Mouse (Mus musculus) embryo, embryonic 11 days (tissue): ENCODE measurements at regions not wholly inside any gene's neighbourhood (a gene's known extent, or its start where the extent isn't known, plus 50 kb on each side); places are given as distances from the start of the nearest gene placed in this dataset.

Source experiments
- DNase-seq: peaks from one replicate; pipeline ENCODE4 v3.0.0-alpha.2; 2015

- no peak for DNase-seq
These were observed 219.7 kb upstream of the Nrsn1 start for GRCm38 (mm10) chr13:25490036-25490435.

GRCm38 (mm10) chr13:25483309-25483708, 213.0 kb upstream of the Nrsn1 start:
- DNase-seq, result no peak

DNA sequence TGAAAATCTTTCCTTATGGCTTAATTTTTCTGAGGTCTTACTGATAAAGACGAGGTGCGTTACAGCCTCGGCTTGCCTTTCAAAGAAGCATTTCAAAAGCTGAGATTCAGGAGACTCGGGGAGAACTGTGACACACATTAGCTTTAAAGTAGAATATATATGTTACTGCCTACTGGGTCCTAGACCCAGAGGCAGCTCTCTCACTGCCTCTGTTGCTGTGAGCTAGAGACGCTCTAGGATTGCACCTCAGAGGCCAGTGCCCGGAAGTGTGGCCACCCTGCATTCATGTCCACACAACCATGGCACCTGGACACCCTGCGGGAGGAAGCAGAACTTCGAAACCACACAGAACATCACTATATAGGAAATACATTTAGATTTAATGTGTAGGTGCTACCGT, 181.6 kb upstream of the Nrsn1 start:
- no peak for DNase-seq

DNA sequence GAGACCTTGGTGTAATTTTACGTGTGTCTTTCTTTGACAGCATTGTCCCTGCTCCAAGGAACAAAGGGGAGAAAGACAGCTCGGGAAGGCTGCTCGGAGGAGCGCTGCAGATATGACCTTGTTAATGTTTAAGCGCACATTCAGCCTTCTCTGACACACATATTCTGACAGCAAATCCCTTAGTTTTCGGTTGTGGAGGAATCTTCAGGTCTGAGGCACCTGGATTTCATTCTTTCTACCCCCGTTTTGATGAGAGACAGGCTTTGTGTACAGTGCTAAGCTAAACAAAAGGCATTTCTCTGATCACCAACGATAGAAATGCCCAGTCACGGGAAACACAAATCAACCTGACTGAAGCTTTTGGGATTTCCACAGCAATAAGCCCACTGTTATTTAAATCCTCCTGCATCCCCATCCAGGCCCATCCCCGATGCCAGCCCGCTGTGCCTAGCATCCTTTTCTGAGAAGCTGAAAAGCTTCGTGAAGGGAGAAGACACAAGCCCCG, 181.1 kb upstream of the Nrsn1 start:
- DNase-seq, result peak; percentile 9

DNA sequence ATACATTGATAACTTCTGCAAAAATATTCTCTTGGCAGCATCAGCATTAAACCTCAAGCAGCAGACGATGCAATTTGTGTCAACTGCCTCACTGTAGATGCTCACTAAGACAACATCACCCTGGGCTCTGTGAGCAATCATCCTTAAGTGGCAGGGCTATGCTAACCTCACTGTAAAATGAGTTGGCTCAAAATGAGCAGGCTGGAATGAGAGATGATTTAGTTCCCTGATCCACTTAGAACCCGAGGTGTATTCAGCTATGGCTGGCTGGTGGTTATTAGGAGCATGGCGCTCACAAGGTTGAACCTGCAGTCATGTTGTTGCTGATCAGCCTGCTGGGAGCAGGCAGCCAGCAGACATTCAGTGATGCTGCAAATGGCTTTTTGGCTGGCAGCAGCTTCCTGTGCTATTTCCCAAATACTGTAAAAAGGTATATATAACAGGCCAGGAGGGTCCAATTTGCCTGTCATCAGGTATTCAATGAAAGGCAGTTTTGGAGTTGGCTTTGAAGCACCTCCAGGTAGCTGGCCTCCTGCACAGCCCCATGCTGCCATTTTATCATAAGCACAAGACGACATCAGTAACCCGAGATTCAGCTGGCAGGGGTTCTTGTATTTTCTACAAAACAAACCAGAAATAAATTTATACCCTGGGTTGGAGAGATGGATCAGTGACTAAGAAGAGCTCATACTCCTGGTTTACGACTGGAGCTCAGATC, 159.6 kb upstream of the Nrsn1 start:
- DNase-seq, result no peak

- DNase-seq, result peak; percentile 75
These were observed 133.0 kb upstream of the Nrsn1 start for GRCm38 (mm10) chr13:25403182-25403795.

GRCm38 (mm10) chr13:25402691-25403090, 132.4 kb upstream of the Nrsn1 start:
- peak; percentile 37 for DNase-seq

DNA sequence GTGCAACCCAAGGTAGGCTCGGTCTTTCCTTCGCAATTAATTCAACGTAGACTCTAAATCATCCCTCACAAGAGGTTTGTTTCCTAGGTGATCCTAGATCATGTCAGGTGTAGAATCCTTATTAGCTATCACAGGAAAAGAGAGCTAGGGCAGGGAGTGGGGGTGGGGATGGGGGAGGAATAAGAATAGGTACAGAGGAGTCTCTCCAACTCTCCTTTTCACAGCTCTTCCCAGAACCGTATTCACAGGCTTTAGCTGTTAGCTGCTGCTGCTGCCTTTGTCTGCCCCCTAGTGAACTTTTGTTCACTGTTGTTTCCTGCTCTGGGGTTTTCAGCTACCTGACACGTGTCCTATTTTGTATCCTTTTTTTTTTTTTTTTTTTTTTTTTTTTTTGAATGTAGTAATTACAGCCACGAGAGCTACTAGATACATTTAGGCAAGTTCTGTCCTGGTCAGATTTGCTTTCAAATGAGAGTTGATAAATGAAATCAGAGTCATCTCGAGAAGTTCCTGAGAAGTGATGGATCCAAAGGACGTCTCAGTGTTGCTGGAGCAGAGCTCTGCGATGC, 131.7 kb upstream of the Nrsn1 start:
- peak; percentile 59 for DNase-seq

GRCm38 (mm10) chr13:25392770-25393290, 122.5 kb upstream of the Nrsn1 start:
- peak; percentile 9 for DNase-seq

- DNase-seq, result no peak
These were observed 92.3 kb upstream of the Nrsn1 start for GRCm38 (mm10) chr13:25362627-25362967.

GRCm38 (mm10) chr13:25361850-25362626, 91.7 kb upstream of the Nrsn1 start:
- DNase-seq, result no peak

DNA sequence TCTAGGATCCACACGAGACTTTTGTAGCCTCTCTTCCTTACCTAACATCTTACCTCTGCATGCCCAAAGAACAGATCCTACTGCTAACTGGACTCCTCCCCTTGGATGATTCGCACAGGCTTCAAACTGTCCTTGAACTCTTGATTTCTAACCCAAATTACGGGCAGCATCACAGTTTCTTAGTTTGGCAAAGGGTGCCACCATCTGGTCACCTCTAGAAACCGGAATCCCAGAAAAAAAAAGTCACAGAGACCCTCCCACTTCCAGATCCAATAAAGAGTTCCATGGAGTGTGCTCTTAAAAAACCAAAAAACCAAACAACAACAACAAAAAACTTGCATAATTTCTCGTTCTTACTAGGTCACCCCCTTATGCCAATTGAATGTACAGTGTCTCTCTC, 77.3 kb upstream of the Nrsn1 start:
- DNase-seq, result peak; percentile 33

- no peak for DNase-seq
These were observed 73.0 kb upstream of the Nrsn1 start for GRCm38 (mm10) chr13:25343309-25343708.

- DNase-seq, result no peak
These were observed 71.5 kb upstream of the Nrsn1 start for GRCm38 (mm10) chr13:25341826-25342225.

GRCm38 (mm10) chr13:25333803-25334202, 63.5 kb upstream of the Nrsn1 start:
- DNase-seq, result no peak
